Mouse (Mus musculus): ENCODE measurements around the gene Bhlhe40. TPM values are rescaled to one million over a fixed set of nuclear protein-coding genes. Genes with fewer than 3 reads are reported as not detected.
A peak's percentile ranks its signal among the peaks of the same experiment; 100 is the strongest.

Gene Bhlhe40
- polyA plus RNA-seq, 1 experiment from 2014 or later: 6.5 TPM

DNA sequence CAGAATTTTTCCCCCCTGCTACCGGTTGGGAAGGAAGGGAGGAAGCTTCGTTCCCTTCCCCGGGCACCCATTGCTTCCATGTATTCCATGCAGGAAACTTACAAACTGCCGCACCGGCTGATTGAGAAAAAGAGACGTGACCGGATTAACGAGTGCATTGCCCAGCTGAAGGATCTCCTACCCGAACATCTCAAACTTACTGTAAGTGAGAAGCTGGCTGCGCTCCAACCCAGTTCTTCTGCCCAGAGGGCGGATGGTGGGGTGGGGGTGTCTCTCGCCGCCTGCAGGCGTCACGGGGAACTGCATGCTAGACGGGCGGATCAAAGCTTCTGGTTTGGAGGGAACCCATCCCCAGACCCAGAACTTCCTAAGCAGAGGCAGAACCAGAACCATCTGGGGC is 983 bp downstream of the Bhlhe40 start:
- ATAC-seq: no peak
- no peak overlapping the region; the same call in 1 of the 2 replicates for H3K27ac ChIP-seq (ENCODE audit: low read length)
- 0% methylated on average over 17 of the region's 17 CpGs for WGBS

GRCm38 (mm10) chr6:108661890-108662289 is 1.5 kb downstream of the Bhlhe40 start:
- 50% methylated on average over 6 of the region's 6 CpGs for WGBS
- no peaks in the 10 kb centered on the region for H3K9me3 ChIP-seq (ENCODE audit: control insufficient read depth, low read length)
- H3K4me1 ChIP-seq (replicated peaks; ENCODE audit: control insufficient read depth, insufficient read depth, low read length): peaks cover 24% of the 10 kb centered on the region
- H3K4me3 ChIP-seq (replicated peaks; ENCODE audit: low read length): peak overlapping the region; percentile 73
- no peak for ATAC-seq
- 0 out of 2 replicates have a peak, but pooled peaks cover 2% of the 10 kb centered on the region for H3K27me3 ChIP-seq (replicated peaks; ENCODE audit: control insufficient read depth, insufficient read depth, low read length)
- no peak overlapping the region for H3K27ac ChIP-seq (ENCODE audit: low read length)
- H3K9ac ChIP-seq (replicated peaks; ENCODE audit: low read depth, low read length): no peak overlapping the region
- H3K36me3 ChIP-seq (ENCODE audit: control insufficient read depth, insufficient read depth): no peaks in the 10 kb centered on the region
- peak overlapping the region; percentile 98 for H3K4me2 ChIP-seq (ENCODE audit: low read length)

More for the DNA sequence above, 983 bp downstream of the Bhlhe40 start:
- peaks cover 24% of the 10 kb centered on the region for H3K4me1 ChIP-seq (replicated peaks; ENCODE audit: control insufficient read depth, insufficient read depth, low read length)
- peak overlapping the region; percentile 98 for H3K4me2 ChIP-seq (ENCODE audit: low read length)
- peak overlapping the region; percentile 78 for H3K9ac ChIP-seq (replicated peaks; ENCODE audit: low read depth, low read length)
- H3K4me3 ChIP-seq (replicated peaks; ENCODE audit: low read length): peak overlapping the region; percentile 73
- H3K9me3 ChIP-seq (ENCODE audit: control insufficient read depth, low read length): no peaks in the 10 kb centered on the region
- 0 out of 2 replicates have a peak, but pooled peaks cover 2% of the 10 kb centered on the region for H3K27me3 ChIP-seq (replicated peaks; ENCODE audit: control insufficient read depth, insufficient read depth, low read length)
- no peaks in the 10 kb centered on the region for H3K36me3 ChIP-seq (ENCODE audit: control insufficient read depth, insufficient read depth)

DNA sequence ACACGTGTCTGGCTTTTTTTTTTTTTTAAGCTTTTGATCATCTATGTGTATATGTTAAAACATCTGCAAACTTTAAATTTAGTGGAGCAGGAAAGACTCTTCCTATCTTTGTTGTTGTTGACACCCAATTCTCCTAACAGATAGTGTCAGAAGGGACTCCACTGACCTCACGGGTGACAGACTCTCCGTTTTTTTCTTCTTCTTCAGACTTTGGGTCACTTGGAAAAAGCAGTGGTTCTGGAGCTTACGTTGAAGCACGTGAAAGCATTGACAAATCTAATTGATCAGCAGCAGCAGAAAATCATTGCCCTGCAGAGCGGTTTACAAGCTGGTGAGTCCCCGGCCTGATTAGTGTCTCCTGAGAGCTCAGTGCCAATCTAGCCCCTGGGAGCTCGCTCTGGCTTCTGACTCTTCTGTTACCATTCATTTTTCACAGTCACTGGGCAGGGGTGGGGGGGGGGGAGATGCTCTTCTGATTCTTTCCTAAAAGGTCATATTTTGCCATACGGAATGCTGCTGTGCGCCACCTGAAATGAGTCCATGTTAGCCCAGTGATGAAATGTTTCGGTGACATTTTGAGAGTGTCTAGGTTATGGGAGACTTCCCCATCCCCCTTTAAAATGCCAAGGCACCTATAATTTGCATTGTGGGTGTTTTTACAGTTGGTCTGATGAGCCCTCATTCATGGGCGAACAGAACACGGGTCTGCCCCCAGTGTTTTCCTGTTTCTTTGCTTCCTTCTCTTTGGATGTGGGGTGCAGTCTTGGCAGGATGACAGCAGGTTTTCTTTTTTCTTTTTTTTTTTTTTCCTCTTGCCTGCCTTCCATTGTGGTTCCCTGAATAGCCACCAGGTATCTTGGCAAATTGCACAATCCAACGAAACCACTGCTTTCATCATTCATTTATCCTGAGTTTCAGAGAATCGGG is 2.1 kb downstream of the Bhlhe40 start:
- Histone ChIP-seq H3K9me3 (ENCODE audit: control insufficient read depth, low read length) (no peaks in the 10 kb centered on the region), H3K27me3 (replicated peaks; ENCODE audit: control insufficient read depth, insufficient read depth, low read length) (0 out of 2 replicates have a peak, but pooled peaks cover 2% of the 10 kb centered on the region), H3K4me1 (replicated peaks; ENCODE audit: control insufficient read depth, insufficient read depth, low read length) (peaks cover 25% of the 10 kb centered on the region), H3K36me3 (ENCODE audit: control insufficient read depth, insufficient read depth) (no peaks in the 10 kb centered on the region), H3K4me3 (replicated peaks; ENCODE audit: low read length) (peak overlapping the region; percentile 11; the same call in 1 of the 2 replicates), H3K4me2 (ENCODE audit: low read length) (peak overlapping the region; percentile 98), H3K9ac (replicated peaks; ENCODE audit: low read depth, low read length) (no peak overlapping the region; the same call in 1 of the 2 replicates), H3K27ac (ENCODE audit: low read length) (no peak overlapping the region)
- no peak for ATAC-seq
- 47% methylated on average over 15 of the region's 15 CpGs for WGBS

GRCm38 (mm10) chr6:108663241-108664194 is 3.1 kb downstream of the Bhlhe40 start:
- ATAC-seq: no peak
- Histone ChIP-seq H3K4me2 (ENCODE audit: low read length) (peak overlapping the region; percentile 98), H3K36me3 (ENCODE audit: control insufficient read depth, insufficient read depth) (no peaks in the 10 kb centered on the region), H3K9ac (replicated peaks; ENCODE audit: low read depth, low read length) (no peak overlapping the region; the same call in 1 of the 2 replicates), H3K4me1 (replicated peaks; ENCODE audit: control insufficient read depth, insufficient read depth, low read length) (peaks cover 33% of the 10 kb centered on the region), H3K4me3 (replicated peaks; ENCODE audit: low read length) (no peak overlapping the region; the same call in 1 of the 2 replicates), H3K27me3 (replicated peaks; ENCODE audit: control insufficient read depth, insufficient read depth, low read length) (0 out of 2 replicates have a peak, but pooled peaks cover under 1% of the 10 kb centered on the region), H3K9me3 (ENCODE audit: control insufficient read depth, low read length) (no peaks in the 10 kb centered on the region), H3K27ac (ENCODE audit: low read length) (no peak overlapping the region)
- 63% methylated on average over 8 of the region's 8 CpGs for WGBS

DNA sequence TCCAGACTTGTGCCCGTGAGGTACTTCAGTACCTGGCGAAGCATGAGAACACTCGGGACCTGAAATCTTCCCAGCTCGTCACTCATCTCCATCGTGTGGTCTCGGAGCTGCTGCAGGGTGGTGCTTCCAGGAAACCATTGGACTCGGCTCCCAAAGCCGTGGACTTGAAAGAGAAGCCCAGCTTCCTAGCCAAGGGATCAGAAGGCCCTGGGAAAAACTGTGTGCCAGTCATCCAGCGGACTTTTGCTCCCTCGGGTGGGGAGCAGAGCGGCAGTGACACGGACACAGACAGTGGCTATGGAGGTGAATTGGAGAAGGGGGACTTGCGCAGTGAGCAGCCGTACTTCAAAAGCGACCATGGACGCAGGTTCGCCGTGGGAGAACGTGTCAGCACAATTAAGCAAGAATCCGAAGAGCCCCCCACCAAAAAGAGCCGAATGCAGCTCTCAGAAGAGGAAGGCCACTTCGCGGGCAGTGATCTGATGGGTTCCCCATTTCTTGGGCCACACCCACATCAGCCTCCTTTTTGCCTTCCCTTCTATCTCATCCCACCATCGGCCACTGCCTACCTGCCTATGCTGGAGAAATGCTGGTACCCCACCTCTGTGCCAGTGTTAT is 4.2 kb downstream of the Bhlhe40 start:
- Histone ChIP-seq H3K4me2 (ENCODE audit: low read length) (no peak overlapping the region), H3K4me3 (replicated peaks; ENCODE audit: low read length) (no peak overlapping the region), H3K27me3 (replicated peaks; ENCODE audit: control insufficient read depth, insufficient read depth, low read length) (no peaks in the 10 kb centered on the region), H3K4me1 (replicated peaks; ENCODE audit: control insufficient read depth, insufficient read depth, low read length) (peaks cover 31% of the 10 kb centered on the region), H3K27ac (ENCODE audit: low read length) (no peak overlapping the region), H3K9me3 (ENCODE audit: control insufficient read depth, low read length) (no peaks in the 10 kb centered on the region), H3K9ac (replicated peaks; ENCODE audit: low read depth, low read length) (no peak overlapping the region), H3K36me3 (ENCODE audit: control insufficient read depth, insufficient read depth) (no peaks in the 10 kb centered on the region)
- ATAC-seq: no peak
- 84% methylated on average over 24 of the region's 24 CpGs for WGBS

DNA sequence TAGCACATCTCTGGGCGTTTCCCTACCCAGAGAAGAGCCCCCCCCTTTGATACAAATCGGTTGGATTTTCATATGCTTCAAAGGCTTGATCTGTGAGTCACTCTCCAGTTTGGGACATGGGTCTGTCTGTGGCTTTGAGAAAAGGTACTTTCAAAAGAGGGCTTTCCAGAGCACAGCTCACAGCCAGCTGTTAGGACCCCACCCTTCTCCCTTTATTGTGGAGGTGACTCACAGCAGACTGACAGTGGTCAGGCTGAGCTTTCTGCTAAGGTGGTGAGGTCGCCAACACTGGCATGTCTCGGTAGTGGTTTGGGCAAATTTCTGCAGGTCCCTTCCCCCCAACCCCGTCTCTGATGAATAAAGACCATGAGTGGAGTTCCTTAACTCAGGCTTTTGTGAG is 5.2 kb downstream of the Bhlhe40 start:
- H3K27me3 ChIP-seq (replicated peaks; ENCODE audit: control insufficient read depth, insufficient read depth, low read length): no peaks in the 10 kb centered on the region
- no peak overlapping the region for H3K9ac ChIP-seq (replicated peaks; ENCODE audit: low read depth, low read length)
- H3K4me3 ChIP-seq (replicated peaks; ENCODE audit: low read length): no peak overlapping the region
- WGBS: 66% methylated on average over 5 of the region's 5 CpGs
- no peak for ATAC-seq
- no peaks in the 10 kb centered on the region for H3K36me3 ChIP-seq (ENCODE audit: control insufficient read depth, insufficient read depth)
- H3K4me1 ChIP-seq (replicated peaks; ENCODE audit: control insufficient read depth, insufficient read depth, low read length): peaks cover 30% of the 10 kb centered on the region
- H3K27ac ChIP-seq (ENCODE audit: low read length): no peak overlapping the region
- H3K9me3 ChIP-seq (ENCODE audit: control insufficient read depth, low read length): no peaks in the 10 kb centered on the region
- no peak overlapping the region for H3K4me2 ChIP-seq (ENCODE audit: low read length)

DNA sequence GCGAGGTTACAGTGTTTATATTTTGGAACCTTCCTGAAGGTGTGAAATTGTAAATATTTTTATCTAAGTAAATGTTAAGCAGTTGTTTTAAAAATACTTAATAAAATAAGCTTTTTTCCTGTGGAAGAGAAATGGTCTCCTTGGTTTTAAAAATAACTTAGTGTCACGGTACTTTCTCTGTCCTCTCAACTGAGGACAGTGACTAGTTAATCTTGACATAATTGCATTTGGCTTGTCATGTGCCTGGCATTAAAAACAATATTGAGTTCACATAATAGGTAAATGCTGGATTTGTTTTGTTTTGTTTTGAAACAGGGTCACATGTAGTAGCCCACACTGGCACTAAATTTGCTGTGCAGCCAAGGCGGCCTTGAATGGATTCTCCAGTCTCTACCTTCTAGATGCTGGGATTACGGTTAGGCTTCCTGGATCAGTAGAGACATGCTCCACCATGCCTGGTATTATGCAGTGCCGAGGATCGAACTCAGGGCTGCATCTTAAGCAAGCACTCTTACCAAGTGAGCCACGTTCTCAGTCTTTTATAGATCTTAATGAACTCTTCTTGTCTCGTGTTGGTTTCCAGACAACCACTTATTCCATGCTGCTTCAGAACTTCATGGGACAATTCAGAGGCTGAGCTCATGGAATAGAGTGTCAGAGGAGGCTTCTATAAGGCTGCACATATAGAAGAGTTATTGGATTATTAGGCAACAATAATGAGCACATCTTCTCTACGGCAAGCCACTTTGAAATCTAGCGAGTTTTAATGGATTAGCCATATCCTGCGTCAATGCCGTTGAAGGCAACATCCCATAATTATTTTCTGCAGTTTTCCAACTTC is 6.4 kb downstream of the Bhlhe40 start:
- Histone ChIP-seq H3K36me3 (ENCODE audit: control insufficient read depth, insufficient read depth) (no peaks in the 10 kb centered on the region), H3K27me3 (replicated peaks; ENCODE audit: control insufficient read depth, insufficient read depth, low read length) (no peaks in the 10 kb centered on the region), H3K4me3 (replicated peaks; ENCODE audit: low read length) (no peak overlapping the region), H3K4me1 (replicated peaks; ENCODE audit: control insufficient read depth, insufficient read depth, low read length) (peaks cover 19% of the 10 kb centered on the region), H3K27ac (ENCODE audit: low read length) (no peak overlapping the region), H3K9me3 (ENCODE audit: control insufficient read depth, low read length) (no peaks in the 10 kb centered on the region), H3K4me2 (ENCODE audit: low read length) (no peak overlapping the region), H3K9ac (replicated peaks; ENCODE audit: low read depth, low read length) (no peak overlapping the region)
- ATAC-seq: no peak
- WGBS: 79% methylated on average over 12 of the region's 12 CpGs

- Histone ChIP-seq H3K27ac (ENCODE audit: low read length) (peak overlapping the region; percentile 11; the same call in 1 of the 2 replicates), H3K36me3 (ENCODE audit: control insufficient read depth, insufficient read depth) (no peaks in the 10 kb centered on the region), H3K9me3 (ENCODE audit: control insufficient read depth, low read length) (no peaks in the 10 kb centered on the region), H3K27me3 (replicated peaks; ENCODE audit: control insufficient read depth, insufficient read depth, low read length) (no peaks in the 10 kb centered on the region), H3K4me3 (replicated peaks; ENCODE audit: low read length) (no peak overlapping the region), H3K4me2 (ENCODE audit: low read length) (no peak overlapping the region; the same call in 1 of the 2 replicates), H3K4me1 (replicated peaks; ENCODE audit: control insufficient read depth, insufficient read depth, low read length) (peaks cover 19% of the 10 kb centered on the region), H3K9ac (replicated peaks; ENCODE audit: low read depth, low read length) (no peak overlapping the region)
- peak; percentile 27 for ATAC-seq
- WGBS: 7% methylated on average over 6 of the region's 6 CpGs
Measured at GRCm38 (mm10) chr6:108667599-108668021, 7.2 kb downstream of the Bhlhe40 start.

All from forebrain, embryonic 16.5 days (tissue).